Mouse (Mus musculus) liver, postnatal 0 days (tissue): ENCODE results near the gene Atl1.

Experiments
- CTCF ChIP-seq: sonication (generic); IDR thresholded peaks from 2 replicates; pipeline ENCODE4 v1.5.1; 2016; ENCODE audit warnings: antibody characterized with exemption, low read depth
- EP300 ChIP-seq: IDR thresholded peaks from 2 replicates; pipeline ENCODE4 v1.6.1; 2016; ENCODE audit warnings: antibody characterized with exemption, low read depth, mild to moderate bottlenecking

DNA sequence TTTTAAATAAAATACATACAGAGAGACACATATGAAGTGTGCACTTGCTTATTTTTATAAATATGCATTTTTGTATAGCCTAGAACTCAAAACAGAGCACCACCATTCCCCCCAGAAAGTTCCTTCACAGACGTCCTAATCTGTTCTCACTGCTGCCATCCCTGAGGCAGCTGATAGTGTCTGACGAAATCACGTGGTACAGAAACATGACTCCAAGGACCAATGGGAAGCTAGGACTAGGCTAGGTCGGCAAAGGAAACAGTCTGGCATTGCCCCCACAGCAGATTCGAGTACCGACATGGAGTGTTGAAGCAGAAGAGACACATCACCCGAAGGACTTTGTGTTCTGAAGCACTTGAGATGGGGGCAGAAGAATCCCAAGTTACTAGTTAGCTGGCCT is 34.3 kb downstream of the Atl1 start:
- TF ChIP-seq CTCF (no peak), EP300 (no peak)
